Mouse (Mus musculus) small intestine, adult 2 months (tissue): ENCODE measurements at regions not wholly inside any gene's neighbourhood (a gene's known extent, or its start where the extent isn't known, plus 50 kb on each side); places are given as distances from the start of the nearest gene placed in this dataset.

Experiments
- CTCF ChIP-seq: fragments of 200-500 bp; IDR thresholded peaks from 2 replicates; pipeline ENCODE4 v1.5.1; 2012; ENCODE audit warnings: low read depth, mild to moderate bottlenecking, control low read depth, inconsistent platforms, low read length, moderate library complexity, mixed read lengths; ENCODE audit not compliant: insufficient replicate concordance, insufficient read length; ENCODE audit errors: extremely low read depth
- POLR2A ChIP-seq: fragments of 200-500 bp; IDR thresholded peaks from 2 replicates; pipeline ENCODE4 v1.6.1; 2012; ENCODE audit warnings: low read depth, mild to moderate bottlenecking, control low read depth, inconsistent platforms, low read length, moderate library complexity

- TF ChIP-seq CTCF, result no peak
- TF ChIP-seq POLR2A, result no peak
Observed at GRCm38 (mm10) chr7:145110657-145111251, 97.2 kb downstream of the 1810010D01Rik start.
